Mouse (Mus musculus): ENCODE measurements around the gene Kcnmb2.

GRCm38 (mm10) chr3:31864070-31864469 lies 38.2 kb upstream of the Kcnmb2 start:
- no peak for TF ChIP-seq CTCF (IDR thresholded peaks at IDR 0.05; ENCODE audit: low read depth)
- TF ChIP-seq EP300 (optimal IDR thresholded peaks at IDR 0.05): no peak
